Mouse (Mus musculus) cerebellum, adult 2 months (tissue): ENCODE measurements around the gene Lamb2. TPM values are rescaled to one million over a fixed set of nuclear protein-coding genes. Genes with fewer than 3 reads are reported as not detected.
A peak's percentile ranks its signal among the peaks of the same experiment; 100 is the strongest.

Source experiments
- DNase-seq, 2 experiments: peaks; one replicate each; pipeline ENCODE4 v3.0.0; 2021
- H3K27ac ChIP-seq: fragments of 200-500 bp; 2 replicates; pipeline ENCODE4 v1.5.1; 2012; ENCODE audit warnings: low read length, control low read depth, inconsistent platforms; ENCODE audit not compliant: insufficient read depth
- H3K27me3 ChIP-seq: fragments of 200-500 bp; 2 replicates; pipeline ENCODE4 v1.6.1; 2012; ENCODE audit warnings: inconsistent platforms, mild to moderate bottlenecking, low read length, moderate library complexity; ENCODE audit not compliant: control insufficient read depth, insufficient read depth
- H3K4me1 ChIP-seq: fragments of 200-500 bp; 2 replicates; pipeline ENCODE4 v1.6.1; 2011; ENCODE audit warnings: low read length; ENCODE audit not compliant: control insufficient read depth, insufficient read depth
- H3K4me3 ChIP-seq: fragments of 200-500 bp; replicated peaks from 2 replicates; pipeline ENCODE3; 2011; ENCODE audit warnings: mild to moderate bottlenecking, low read depth, low read length, control low read depth; ENCODE audit not compliant: insufficient read depth
- CTCF ChIP-seq: fragments of 200-500 bp; IDR thresholded peaks from 2 replicates; pipeline ENCODE4 v1.5.1; 2011; ENCODE audit warnings: low read depth, mild to moderate bottlenecking, control low read depth, low read length, moderate library complexity, borderline replicate concordance; ENCODE audit not compliant: insufficient read depth
- POLR2A ChIP-seq: fragments of 200-500 bp; IDR thresholded peaks from 2 replicates; pipeline ENCODE4 v1.6.1; 2011; ENCODE audit warnings: low read length, control low read depth, borderline replicate concordance; ENCODE audit not compliant: insufficient read depth
- WGBS: fragments of 180-500 bp; shearing (Covaris S2); methylation state at CpG from one replicate; pipeline ENCODE4 v1.1.7; 2018; 5-methylcytosine and 5-hydroxymethylcytosine counted together
- polyA plus RNA-seq: library from polyadenylated mRNA; depleted of rRNA; stranded (reverse); fragments of >200 nt; gene quantifications from 2 replicates; pipeline ENCODE4 v1.2.3, GENCODE M21; 2012

Lamb2 gene
- polyA plus RNA-seq, 1 experiment: 34.2 TPM

DNA sequence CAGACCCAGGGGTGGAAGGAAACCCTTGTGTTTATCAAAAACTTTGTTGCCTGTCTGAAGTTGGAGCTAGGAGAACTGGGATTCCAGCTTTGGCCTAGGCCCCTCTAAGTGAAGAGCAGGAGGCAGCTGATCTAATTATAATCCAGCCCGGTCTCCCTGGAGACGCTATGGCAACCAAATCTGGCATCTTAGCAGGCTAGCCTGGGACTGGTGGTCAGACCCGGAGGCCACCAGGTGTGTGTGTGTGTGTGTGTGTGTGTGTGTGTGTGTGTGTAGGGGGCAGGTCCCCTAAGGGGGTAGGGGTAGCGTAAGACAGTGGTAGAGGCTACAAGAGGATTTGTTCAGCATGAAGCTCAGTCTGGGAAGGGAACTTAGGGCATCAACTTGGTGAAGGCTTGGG lies 29.7 kb upstream of the Lamb2 start:
- TF ChIP-seq CTCF (no peak), POLR2A (no peak)
- DNase-seq: no peak
- WGBS: 20% methylated on average over 4 of the region's 4 CpGs
- Histone ChIP-seq H3K27me3 (no peaks in the 10 kb centered on the region), H3K4me3 (no peak overlapping the region), H3K27ac (0 out of 2 replicates have a peak overlapping the region, but pooled peaks have one; percentile 11), H3K4me1 (peaks cover 14% of the 10 kb centered on the region)

DNA sequence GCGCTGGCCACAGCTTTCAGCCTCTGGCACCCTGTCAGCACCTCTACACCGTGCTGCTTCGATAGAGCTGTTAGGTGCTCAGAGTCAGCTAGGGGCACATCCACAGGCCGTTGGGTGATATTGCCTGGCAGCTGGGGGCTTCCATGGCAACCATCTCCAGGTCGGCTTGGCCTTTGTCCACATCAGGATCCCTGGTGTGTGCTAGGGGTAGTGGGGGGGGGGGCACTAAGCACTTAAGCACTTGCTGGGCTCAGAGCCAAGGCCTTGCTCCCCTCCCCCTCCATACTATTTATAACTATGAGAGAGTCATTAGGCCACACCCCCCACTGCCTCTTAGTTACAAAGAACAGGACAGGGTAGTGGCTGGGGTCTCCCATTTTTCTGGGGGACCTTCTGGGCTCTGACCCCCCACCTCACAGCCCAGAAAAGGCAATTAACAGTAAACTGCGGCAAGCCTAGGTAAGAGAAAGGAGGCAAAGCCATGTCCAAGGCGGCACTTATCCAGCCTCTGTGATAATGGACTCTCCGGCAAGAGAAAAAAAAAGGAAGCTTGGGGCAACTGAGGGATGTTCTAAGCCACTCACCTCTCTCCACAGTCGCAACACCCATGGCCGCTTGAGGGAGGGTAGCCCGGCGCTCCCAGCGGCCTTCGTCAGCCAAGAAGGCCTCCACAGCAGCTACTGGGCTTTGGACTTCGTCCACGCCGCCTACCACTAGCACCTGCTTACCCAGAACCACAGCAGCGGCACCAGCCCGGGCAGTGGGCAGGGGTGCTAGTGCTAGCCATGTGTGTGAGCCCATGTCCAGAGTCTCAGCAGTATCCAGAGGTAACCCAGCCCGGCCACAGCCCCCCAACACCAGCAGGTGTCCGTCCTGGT lies 29.0 kb upstream of the Lamb2 start:
- peak in 1 of 2 experiments; percentile 38 for DNase-seq
- H3K27me3 ChIP-seq: no peaks in the 10 kb centered on the region
- 0 out of 2 replicates have a peak overlapping the region, but pooled peaks have one; percentile 11 for H3K27ac ChIP-seq
- peaks cover 14% of the 10 kb centered on the region for H3K4me1 ChIP-seq
- TF ChIP-seq POLR2A: no peak
- no peak for TF ChIP-seq CTCF
- H3K4me3 ChIP-seq: no peak overlapping the region
- WGBS: 29% methylated on average over 21 of the region's 21 CpGs

DNA sequence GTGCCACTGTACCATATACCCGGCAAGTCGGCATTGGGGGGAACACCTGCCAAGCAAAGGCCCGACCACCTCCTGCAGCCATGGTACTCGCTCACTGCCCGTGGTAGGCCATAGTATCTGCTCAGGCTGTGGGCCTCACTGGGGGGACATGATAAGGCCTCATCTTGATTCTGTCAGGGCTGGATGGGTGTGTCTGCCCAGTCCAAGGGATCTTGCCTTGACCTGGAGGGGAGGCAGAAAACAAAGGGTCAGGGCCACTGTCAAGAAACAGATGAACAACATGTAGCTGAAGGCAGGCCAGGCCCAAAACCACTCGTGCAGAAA lies 28.4 kb upstream of the Lamb2 start:
- H3K4me3 ChIP-seq: no peak overlapping the region
- H3K27me3 ChIP-seq: no peaks in the 10 kb centered on the region
- no peak overlapping the region for H3K27ac ChIP-seq
- TF ChIP-seq POLR2A (no peak), CTCF (no peak)
- DNase-seq: no peak
- 36% methylated on average over 6 of the region's 6 CpGs for WGBS
- H3K4me1 ChIP-seq: peaks cover 14% of the 10 kb centered on the region

DNA sequence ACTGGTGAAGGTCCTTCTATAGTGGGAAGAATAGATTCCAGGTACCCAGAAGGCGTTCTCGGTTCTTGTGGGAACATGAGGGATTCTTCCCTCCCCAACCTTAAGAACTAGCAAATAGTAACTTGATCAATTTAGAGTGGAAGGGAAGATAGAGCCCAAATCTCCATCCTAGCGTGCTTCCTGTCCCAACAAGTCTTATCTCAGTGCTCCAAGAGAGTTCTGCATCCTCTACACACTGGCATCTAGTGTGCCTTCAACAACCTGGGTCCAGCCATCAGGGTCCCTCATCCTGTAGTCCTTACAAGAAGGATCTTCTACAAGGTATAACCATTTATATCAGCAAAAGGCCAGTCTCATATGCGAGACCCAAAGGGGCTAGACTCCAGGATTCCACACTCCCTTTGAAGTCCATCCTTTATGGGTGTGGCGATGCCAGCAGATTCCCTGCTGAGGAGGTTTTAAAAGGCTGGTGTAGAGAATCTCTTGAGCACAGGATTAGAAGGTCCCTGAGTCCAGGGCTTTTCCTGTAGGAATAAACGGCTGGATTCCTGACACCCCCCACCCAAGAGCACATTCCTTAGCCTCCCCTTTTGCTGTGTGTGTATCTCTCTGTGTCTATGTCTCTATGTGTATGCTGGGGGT lies 27.9 kb upstream of the Lamb2 start:
- WGBS: 57% methylated on average over 6 of the region's 6 CpGs
- DNase-seq: no peak
- Histone ChIP-seq H3K4me3 (peak overlapping the region; percentile 90), H3K27me3 (no peaks in the 10 kb centered on the region), H3K4me1 (peaks cover 14% of the 10 kb centered on the region), H3K27ac (no peak overlapping the region)
- TF ChIP-seq POLR2A: no peak
- TF ChIP-seq CTCF: no peak

DNA sequence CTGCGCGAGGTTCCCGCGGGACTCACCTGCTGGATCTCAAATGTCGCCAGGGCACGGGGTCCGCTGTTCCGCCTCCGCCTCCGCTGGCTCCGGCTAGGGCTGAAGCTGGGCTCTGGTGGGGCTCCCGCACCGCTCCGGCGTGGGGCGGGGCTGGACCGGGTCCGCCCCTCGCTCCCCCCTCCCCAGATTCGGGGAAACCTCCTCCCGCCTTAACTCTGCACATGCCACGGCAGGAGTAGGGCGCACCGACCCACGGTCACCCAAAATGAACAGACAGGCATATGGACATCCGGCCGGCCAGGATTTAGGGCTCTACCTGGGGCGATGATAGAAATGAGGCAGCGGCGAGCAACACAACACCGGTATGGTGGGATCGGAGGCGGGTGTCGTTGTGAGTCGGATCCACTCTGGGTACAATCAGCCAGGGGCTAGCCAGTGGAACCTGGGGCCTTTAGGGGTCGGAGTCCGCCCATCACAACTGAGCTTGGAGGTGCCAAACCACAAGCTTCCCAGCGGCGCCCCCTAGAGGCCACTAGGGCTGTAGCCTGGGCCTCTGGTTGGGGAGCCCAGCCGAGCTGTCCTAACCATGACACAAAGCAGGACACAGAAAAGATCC lies 27.1 kb upstream of the Lamb2 start:
- H3K4me3 ChIP-seq: peak overlapping the region; percentile 90
- peak; percentile 90 to 94 for DNase-seq
- peak overlapping the region; percentile 57; the same call in 1 of the 2 replicates for H3K27ac ChIP-seq
- under 1% methylated on average over 40 of the region's 40 CpGs for WGBS
- peaks cover 14% of the 10 kb centered on the region for H3K4me1 ChIP-seq
- H3K27me3 ChIP-seq: no peaks in the 10 kb centered on the region
- peak; percentile 31; the same call in 1 of the 2 replicates for TF ChIP-seq POLR2A
- peak; percentile 75 for TF ChIP-seq CTCF

DNA sequence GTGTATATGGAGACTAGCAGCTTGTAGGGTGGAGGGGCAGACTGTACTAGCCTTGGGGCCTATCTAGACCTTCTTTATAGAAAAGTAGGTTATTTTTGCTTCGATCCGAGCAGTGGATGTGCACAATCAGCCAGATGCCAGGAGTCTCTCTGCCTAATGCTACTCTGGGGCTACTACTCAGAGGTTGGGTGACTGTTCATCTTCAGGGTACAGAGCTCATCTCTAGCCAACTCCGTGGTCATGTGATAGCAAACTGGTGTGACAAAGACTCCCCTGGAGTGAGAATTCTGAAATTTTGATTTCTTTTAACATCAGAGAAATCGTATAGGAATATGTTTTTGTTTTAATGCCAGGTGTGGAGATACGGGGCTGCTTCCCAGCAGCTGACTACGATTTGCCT lies 26.6 kb upstream of the Lamb2 start:
- TF ChIP-seq CTCF (no peak), POLR2A (no peak)
- no peak overlapping the region for H3K27ac ChIP-seq
- H3K4me1 ChIP-seq: peaks cover 14% of the 10 kb centered on the region
- no peaks in the 10 kb centered on the region for H3K27me3 ChIP-seq
- WGBS: 40% methylated on average over 6 of the region's 6 CpGs
- H3K4me3 ChIP-seq: peak overlapping the region; percentile 90
- DNase-seq: no peak

DNA sequence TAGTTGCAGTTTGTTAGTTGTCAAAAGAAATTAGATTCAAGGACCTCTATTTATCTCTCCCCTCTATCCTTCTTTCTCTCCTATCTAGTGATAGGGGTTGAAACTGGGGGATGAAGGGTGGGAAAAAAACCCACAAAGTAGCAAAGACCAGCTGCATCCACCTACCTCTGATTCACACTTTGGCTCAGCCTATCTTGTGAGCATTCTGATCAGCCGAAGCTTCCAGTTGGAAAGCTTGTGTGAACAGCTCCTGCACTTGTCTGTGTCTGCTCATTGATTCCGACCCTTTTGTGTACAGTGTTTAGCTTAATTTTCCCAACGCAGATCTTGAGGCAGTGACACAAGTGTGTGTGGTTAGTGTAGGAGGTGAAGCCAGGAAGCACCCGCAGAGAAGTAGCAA lies 26.1 kb upstream of the Lamb2 start:
- H3K4me1 ChIP-seq: peaks cover 14% of the 10 kb centered on the region
- H3K27ac ChIP-seq: no peak overlapping the region
- DNase-seq: no peak
- 37% methylated on average over 4 of the region's 4 CpGs for WGBS
- no peak for TF ChIP-seq CTCF
- no peak for TF ChIP-seq POLR2A
- no peak overlapping the region for H3K4me3 ChIP-seq
- no peaks in the 10 kb centered on the region for H3K27me3 ChIP-seq

DNA sequence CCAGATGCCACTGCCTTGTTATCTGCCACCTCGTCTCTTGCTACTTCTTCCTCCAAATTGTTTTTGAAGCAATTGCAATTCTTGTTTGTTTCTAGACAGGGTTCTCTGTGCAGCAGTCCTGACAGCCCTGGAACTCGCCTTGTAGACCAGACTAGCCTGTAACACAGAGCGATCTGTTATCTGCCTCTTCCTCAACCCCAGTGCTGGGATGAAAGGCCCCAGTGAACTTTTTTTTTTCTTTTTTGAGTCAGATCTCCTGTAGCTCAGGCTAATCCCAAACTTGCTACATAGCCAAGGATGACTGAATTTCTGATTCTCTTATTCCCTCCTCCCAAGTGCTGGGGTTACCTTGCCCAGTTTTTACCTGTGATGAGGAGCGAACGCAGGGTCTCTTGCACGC lies 25.1 kb upstream of the Lamb2 start:
- TF ChIP-seq CTCF: no peak
- TF ChIP-seq POLR2A: no peak
- Histone ChIP-seq H3K27ac (no peak overlapping the region), H3K4me1 (peaks cover 14% of the 10 kb centered on the region), H3K27me3 (no peaks in the 10 kb centered on the region), H3K4me3 (no peak overlapping the region)
- DNase-seq: no peak
- 87% methylated on average over 6 of the region's 6 CpGs for WGBS
